Mouse (Mus musculus) lung, postnatal 36 days (tissue): ENCODE measurements at regions not wholly inside any gene's neighbourhood (a gene's known extent, or its start where the extent isn't known, plus 50 kb on each side); places are given as distances from the start of the nearest gene placed in this dataset.

ENCODE experiments used
- DNase-seq: peaks from one replicate; pipeline ENCODE4 v3.0.0; 2022; ENCODE audit warnings: mixed read lengths

DNA sequence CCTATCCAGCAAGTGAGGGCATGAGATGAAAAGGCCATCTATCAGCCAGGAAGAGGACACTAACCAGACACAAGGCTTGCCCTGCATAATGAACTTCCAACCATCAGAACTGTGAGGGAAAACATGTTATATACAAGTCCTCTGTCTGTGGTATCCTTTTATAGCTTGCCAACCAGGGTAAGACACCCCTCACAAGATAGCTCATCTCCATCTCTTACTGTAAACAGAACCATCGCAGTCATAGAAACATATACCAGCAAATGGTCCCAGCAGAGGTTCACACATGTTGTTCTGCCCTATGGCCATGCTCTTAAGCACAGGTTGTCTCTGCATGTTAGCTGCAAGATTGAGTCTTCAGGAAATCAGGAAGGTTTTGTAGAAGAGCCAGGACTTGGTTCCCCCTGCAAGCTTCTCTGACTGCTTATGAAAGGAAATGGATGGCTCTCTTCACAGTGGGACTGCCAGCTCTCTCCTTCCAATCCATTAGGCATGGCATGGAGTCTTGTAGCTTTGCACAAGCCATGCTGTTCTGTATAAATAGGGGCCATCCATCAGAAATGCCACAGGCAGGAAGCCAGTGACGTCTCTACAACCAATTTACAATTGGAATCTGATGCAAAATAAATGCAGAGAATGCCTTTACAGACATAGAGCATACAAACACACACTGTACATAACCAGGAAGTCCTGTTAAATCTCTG is 1514.0 kb upstream of the Lrrc6 start:
- DNase-seq: no peak

DNA sequence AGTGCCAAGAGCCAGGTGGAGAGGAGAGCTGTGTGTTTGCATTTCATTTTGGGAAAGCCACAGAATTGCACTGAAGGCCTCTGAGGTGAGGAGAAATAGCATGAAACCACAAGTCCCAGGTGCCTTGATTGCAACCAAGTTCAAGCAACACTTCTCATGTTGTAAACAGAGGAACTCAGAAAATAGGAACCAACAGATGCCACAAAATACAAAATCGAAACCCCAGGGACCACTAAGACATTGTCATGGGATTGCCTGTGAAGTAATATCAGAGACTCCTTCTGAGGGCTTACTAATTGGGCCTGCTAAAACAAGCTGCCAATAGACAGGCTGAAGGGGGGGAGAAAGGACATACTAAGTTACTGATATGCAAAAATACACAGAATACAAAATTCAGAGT is 1510.5 kb upstream of the Lrrc6 start:
- peak; percentile 1 for DNase-seq

DNA sequence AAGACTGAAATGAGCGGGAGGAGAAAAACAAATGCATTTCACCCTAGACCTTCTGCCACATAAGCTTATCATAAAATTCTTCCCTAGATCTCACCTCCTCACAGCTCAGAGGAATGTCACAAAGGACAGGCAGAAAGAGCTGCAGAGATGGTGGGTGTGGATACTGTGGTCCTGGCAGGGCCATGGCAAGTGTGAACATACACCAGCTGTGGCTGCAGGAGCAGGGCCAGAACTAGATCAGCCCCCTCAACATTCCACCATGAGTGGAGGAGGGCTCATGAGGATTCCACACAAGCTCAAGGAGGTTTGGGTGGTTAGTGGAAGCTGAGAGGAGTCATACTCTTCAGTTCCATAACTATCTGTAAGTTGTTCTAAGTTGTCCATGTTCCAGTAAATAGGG is 1509.5 kb upstream of the Lrrc6 start:
- DNase-seq: no peak

DNA sequence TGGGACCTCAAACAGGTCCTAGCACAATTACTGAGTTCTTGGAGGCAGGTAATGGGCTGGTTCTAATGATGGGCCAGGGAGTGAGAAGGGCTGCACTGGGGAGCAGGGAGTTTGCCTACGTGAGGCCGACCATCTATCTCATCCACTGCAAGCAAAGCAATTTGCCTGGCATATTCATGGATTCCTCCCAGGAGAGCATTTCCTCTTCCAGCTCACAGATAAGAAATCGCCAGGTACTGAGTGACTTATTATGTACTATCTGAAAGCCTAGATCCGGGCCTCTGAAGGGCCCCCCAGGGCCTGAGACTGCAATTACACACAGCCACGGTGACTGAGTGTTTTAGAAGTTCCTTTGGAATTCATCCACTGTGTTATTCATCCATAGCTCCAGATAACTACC is 1504.1 kb upstream of the Lrrc6 start:
- DNase-seq: no peak

DNA sequence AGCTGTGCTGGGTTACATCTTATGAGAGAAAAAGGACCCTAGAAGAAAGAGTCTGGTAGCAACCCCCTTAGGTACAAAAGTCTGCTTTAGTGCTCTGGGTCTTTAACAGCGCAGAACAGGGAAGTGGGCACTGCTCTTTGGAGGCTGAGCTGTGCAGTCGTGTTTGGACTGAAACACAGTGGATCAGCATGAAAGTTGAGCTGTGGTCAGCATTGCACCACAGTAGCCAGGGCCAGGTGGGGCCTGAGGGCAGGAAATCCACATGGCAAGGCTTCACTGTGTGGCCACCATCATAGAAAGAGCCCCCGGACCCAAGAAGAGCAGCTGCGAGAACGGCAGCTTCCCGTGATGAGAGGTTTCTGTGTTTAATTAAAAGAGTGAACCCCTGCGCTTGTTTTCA is 1495.8 kb upstream of the Lrrc6 start:
- no peak for DNase-seq

DNA sequence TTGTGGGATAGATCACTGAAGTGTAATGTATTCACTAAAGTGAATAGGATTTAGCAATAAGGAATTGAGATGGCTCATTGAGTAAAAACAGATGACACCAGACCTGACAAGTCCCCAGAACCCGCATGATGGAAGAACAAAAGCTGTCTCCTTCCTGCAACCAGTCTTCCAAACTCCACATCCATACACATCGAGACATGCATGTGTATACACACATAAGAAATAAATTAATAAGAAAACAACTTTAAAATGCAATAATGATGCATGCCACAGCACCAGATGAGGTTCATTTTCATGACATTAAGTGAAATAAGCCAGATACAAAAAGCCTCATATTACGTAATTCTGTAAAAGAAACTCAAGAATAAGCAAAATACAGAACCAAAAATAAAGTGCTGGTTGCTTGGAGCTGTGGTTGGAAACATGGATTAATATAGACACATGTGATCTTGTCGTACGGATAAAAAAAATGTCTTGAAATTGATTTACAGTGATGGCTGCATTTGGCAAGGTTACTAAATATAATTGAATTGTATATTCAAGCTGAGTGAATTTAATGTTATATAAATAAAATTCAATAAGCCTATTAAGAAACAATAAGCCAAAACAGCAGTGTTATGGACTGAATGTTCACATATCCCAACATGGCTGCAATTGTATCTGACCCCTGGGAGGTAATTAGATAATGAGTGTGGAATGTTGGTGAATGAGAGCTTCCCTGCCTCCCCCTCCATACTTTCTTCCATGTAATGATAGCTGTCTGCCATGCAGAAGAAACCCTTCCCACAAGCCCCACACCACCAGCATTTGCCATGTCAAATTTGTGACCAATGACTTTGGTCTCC is 1488.9 kb upstream of the Lrrc6 start:
- no peak for DNase-seq

DNA sequence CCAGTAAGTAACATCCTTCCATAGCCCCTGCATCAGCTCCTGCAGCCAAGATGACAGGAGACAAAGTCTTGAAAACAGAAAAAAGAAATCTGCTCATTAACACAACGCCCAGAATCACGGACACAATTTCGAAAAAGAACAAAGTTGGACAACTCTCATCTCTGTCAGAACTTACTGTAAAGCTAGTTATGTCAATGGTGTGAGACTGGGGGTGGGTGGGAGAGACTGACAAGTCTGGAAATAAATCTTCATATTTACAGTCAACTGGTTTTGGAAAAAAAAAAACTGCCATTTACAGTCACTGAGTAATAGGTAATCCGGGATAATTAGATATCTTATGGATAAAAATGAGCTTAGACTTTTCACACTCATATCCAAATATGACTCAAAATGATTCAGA is 1487.2 kb upstream of the Lrrc6 start:
- DNase-seq: no peak

DNA sequence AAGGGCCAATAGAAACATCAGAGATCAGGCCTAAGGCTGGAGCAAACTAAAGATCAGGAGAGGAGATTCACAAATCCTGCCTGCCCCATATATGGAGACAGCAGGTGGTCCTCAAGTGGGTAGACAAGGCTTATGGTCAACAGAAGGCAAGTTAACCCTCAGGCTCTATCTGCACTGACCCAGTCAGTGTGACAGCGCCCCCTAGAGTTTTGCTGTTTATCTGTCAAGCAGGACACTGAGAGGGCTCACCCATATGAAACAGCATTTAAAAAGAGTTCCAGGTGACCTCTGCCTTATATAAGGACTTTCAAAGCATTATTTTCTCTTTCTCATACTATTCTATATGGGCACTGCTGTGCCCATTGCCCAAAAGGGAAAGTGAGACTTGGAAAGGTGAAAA is 1482.5 kb upstream of the Lrrc6 start:
- DNase-seq: peak; percentile 18

DNA sequence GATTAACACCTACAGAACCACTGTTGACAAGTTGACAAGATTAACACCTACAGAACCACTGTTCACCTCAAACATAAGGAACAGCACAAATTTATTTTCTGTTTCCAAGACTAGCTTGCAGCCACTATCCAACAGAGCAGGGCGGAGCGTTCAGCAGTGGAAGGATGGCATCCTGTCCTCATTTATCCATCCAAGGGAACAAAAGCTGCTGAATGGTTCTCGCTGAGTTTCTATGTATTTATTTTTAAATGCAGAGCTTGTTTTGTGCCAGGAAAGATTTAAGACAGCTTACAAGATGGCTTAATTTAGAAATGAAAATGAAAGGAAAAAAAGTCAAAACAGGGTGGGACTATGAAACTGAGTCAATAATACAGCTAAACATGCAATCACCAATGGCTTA is 1481.2 kb upstream of the Lrrc6 start:
- DNase-seq: no peak

DNA sequence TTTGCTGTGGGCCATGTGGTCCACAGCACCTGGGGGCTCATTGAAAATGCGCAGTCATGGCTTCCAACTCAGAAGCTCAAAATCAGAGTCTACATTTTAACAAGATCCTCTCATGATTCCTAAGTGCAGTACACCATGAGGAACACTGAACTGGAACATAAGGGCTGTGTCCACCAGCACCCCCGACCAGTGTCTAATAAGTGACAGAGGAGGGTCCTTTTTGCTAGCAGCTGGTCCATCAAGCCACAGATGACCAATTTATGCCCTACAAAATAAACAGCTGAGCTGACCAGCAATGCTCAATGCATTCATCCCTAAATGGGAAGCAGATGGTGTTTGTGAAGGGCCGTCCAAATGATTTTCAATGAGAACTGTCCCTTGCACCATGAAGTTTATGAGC is 1478.7 kb upstream of the Lrrc6 start:
- no peak for DNase-seq

DNA sequence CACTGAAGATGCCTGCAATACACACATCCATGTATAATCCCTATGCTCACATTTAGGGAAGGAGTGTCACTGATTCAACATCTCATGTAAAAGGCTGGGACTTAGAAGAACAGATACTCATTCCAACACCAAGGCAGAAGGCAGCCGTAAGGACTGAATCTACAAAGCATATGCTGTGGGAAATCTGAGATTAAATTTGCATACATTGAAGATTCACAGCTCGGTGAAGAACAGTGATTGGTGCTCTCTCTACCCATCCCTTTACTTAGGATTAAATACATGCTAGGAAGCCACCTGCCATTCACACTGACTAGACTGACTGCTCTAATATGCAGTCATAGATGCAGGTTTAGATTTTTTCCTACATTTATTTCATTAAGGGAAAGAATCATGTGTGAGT is 1476.5 kb upstream of the Lrrc6 start:
- no peak for DNase-seq

DNA sequence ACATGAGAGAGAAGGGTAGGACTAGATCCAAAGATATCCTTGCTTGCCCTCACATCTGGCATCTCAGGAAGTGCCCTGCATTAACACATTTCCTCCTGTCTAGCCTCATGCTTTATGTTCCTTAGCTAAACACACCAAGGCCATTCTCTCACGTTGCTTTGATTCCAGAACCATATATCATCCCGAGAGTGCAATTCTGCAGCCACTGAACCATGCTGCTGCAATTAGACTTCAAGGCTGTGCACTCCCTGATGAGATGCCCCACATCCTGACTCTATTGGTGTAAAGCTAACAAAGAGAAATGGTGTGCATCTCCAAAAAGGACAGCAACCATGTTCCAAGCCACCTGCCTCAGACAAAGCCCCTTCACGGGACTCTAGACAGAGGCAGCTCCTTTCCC is 1471.3 kb upstream of the Lrrc6 start:
- no peak for DNase-seq

DNA sequence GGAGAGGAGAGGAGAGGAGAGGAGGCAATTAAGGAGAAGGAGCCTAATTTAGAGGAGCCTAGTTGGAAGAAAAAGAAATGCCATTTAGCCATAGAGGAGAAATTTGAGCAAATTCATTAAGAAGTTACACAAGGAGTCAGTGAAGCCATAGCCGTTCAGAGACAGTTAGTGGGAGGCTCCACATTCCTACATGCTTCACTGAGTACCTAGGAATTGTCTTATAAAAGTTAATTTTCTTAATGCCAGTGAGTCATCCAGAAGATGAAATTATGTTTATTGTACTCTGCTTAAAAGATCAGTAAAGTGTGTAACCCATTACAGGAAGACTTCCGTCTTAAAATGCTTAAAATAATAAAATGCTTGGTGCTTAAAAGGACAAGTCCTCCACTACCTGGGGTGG is 1453.5 kb upstream of the Lrrc6 start:
- no peak for DNase-seq

DNA sequence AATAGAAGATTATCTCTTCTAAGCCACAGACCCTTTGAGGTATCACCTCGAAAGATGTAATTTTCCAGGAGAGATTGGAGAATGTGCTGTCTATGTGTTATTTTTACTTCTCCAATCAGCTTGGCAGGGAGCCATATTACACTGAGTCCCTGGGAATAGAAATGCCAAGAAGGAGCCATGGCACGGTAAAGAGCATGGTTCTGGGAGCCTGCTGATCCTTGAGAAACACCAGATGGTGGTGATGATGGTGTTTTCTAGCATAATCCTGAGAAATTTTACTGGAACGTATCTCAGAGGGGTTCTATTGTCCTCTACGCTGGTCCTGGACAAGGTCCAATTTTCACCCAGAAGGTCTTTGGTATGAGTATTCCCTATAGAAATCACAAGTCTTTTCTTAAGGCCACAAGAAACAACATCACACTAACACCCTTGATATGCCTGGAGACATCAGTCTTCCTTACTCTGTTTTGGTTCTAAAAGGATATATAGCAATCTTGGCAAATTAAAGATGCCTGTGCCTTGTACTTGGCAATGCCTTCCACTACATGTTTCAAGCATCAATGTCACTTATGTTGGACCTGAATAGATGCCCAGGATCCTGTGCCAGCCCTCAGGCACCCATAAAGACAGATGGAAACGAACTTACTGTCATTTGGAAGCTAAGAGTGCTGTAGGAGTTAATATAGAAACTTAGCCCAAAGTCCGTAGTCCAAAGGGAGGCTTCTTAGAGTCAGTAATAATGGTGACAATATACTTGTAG is 1449.8 kb upstream of the Lrrc6 start:
- no peak for DNase-seq

DNA sequence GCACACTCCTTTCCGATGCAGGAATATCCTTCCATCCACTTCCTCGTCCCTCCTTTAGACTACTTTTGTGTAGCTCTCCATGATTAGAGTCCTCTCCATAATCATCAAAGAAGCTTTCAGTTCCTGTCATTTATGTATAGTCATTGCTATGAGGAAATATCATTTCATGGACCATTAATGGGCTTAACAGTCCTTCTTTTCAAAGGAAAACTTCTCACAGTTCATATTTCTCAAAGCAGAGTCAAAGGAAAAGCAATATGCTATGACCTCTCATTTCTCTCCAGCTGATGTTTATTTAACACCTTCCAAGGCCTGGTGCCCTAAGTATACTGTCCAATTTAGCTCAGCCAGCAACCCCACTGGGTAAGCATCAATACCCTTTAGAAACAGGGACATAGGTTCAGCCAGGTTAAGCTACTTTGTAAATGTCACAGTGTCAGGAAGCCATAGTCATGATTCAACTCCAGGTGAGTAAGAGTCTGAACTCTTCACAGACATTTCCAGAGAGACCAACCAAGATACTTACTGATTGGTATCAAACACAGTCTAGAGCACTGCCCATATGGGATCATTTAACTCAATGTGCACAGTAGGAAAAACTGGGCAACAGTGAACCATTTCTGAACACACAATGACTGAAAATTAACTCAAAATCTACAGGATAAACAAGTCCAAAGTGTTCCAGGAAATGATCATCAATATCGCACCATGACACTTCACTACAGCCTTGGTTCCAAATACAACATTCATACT is 1443.8 kb upstream of the Lrrc6 start:
- peak; percentile 5 for DNase-seq

DNA sequence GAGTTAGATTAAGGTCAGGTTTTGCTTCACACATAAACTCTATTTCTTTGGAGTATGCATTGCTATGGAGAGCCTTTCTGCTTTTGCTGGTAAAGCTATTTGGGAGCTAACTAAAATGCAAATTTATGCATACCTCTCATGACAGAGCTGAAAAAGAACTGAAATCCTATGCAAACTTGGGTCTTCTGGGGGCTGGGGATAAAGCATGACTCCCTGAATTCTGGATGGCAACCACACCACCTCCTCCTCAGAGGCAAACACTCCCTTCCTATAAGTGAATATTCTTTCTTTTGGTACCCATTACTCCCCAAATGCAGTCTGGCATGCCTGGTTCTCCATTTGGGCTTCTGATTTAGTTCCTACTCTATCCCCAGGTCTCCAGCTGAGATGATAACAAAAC is 1442.3 kb upstream of the Lrrc6 start:
- DNase-seq: no peak

DNA sequence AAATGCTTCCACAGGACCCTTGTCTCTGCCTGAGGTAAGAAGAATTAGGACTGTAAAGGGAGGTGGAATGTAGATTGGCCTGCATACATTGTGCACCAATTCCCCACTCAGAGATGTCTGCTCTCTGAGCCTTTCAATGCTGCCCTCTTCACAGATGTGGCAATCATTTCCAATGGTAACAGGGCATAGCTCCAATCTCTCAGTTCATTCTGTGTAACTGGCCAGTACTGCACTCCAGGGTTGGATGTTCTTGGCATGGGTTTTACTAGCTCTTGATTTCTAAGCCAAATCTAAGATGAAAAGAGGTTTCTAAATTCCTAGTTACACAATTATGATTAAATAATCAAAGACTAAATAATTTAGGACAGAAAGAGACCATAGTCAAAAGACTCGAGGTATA is 1439.8 kb upstream of the Lrrc6 start:
- peak; percentile 68 for DNase-seq

DNA sequence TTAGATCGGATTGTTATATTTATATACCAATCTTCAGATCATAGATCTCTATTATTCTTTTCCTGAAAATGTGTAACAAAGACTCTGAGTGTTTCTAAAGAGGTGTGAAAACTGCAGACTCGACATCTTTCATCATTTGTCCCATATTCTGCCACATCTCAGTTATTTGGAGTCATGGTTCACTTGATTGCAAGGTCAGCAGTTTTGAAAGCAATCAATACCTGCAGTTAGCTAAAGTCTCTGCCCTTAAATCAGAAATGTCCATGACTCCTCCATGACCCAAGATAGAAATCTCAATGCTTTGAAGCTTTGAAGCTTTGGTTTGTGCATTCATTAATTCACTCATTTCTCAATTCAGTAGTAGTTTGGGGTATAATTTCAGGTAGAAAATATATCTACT is 1424.2 kb upstream of the Lrrc6 start:
- DNase-seq: no peak

DNA sequence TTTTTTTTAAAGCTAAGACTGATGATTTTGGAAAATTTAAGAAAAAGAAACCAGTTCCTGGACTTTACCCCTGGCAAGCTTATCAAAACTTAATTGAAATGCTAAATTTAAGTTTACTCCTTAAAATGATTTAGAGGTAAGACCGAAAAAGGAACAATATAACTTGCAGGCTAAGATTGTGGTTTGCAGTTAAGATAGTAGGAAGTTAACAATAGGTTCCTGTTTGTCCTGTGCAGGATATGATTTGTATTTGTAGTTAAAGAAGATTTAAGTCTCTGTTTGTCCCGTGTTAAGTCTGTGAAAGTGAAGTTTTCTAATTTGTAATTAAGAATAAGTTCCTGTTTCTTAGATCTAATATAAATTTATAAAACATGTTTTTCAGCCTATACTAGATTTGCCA is 1406.3 kb upstream of the Lrrc6 start:
- DNase-seq: no peak

DNA sequence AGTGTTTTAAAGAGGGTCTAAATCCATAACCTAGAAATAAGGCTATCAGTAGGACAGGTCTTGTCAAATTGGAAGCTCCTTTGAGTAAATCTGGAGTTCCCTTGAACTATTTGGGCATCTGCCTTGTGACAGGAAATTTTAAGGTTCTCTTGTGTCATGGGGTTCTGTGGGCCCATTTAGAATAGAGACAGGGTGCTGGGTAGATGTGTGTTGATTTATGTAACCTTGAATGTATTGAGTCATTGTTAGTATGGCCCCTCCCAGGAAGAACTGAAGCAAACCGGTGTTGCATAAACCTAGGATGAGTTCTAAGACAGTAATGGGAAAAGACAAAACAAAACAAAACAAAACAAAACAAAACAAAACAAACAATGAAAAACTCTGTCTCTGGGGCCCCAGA is 1404.6 kb upstream of the Lrrc6 start:
- DNase-seq: peak; percentile 40

DNA sequence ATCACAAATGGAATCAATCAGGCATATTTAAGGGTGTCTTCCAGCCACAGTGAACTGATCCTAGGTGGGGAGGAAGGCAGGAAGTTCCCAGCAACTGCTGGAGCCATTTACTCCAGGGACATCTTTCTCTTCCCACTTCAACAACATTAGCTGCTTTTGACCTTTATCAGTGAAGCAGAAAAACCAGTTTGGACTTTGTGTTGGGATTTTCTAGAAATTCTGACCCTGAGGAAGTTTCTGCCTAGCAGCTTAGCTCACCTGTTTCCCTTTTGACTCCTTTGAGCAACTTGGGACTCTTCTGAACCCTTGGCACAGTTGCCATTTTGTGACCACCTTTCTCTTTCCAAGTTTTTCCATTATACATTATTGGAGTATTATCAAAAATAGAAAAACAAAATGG is 1403.9 kb upstream of the Lrrc6 start:
- no peak for DNase-seq

DNA sequence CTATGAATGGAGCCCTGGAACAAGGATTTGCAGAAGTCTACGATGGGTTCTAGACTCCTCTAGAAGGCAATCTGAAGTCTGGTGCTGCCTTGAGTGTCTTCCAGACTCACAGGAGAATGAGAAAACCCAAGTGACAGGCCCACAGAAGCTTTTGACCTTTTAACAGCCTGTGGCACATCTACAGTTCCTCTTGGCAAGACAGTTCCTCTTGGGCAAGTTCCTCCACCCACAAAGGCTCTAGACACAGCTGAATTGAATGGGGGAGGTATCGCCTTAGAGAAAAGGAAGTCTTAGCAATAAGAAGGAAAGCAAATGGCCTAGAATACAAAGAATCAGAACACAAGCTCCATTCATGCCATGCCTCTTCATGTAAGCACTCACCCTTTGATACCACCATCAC is 1402.3 kb upstream of the Lrrc6 start:
- peak; percentile 51 for DNase-seq

DNA sequence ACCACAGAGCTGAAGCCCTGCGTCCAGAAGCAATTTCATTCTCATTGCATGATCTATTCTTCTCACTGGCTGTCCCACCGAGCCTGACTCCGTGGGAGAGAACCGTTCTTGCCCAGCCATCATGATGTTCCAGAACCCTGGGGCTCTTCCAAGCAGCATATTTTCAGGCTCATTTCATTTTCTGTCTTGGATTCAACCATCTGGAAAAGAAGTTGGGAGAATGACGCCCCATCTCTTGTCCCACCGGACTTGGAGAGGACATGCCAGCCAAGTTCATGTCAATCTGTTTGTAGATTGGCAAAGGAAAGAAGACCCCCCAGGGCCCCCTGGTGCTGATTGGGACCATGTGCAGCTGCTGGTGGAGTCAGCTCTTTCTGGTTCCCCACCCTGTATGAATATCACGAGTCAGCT is 1400.5 kb upstream of the Lrrc6 start:
- peak; percentile 34 for DNase-seq
